Mouse (Mus musculus) urinary bladder, postnatal 25 days (tissue): ENCODE measurements around the gene Fmod.

Experiments
- DNase-seq: peaks from one replicate; pipeline ENCODE4 v3.0.0; 2022; ENCODE audit warnings: low spot score

The Fmod gene

DNA sequence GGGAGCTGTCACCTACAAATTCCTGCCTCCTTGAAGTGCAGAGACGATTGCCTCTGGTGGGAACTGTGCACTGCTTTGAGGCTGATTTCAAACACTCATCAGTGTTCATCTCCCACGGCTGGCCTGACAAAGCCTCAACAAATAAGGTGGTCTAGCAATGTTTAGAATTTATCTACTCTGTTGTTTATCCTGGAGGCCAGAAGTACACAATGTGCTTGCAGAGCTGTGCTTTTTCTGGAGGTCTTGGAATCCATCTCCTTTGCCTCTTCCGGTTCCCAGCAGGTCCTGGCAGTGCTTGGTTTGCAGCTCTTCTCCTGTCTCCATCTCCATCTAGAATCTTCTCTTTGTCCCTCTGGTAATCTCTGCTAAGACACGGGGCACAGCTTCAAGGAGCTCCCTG, 19.2 kb downstream of the Fmod start:
- no peak for DNase-seq

DNA sequence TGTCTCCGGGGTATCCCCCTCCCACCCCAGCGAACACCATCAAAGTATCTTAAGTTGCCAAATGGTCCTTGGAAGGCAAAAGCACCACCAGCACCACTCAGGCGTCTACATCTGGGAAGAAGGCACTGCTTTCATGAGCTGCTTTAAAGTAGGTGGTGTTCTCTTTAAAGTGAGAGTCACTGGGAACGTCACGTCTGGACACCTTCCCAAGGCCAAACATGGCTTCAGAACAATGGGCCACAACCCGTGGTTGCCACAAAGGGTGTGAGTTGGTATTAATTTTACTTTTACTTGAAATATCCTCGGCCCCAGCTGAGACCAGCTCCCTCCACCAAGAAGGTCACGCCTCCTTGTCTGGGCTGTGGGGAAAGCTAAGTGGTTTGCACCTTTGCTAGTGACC, 20.7 kb downstream of the Fmod start:
- no peak for DNase-seq

DNA sequence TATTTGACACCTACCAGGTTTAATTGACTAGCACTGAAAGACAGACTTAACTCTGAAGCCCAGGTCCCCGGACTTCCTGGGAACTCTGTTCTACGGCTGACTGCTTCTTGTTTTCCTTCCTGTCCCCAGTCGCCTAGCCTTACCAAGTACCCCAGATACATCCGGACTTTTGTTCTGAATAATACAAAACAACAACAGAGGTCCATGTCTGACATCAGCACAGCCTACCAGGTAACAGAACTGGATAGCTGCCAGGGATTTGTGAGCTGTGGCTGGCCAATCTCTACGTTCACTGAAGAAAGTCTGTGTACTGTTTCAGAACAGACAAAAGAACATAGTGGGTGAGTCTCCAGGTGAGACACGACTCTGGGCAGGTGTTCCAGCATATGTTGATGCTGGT, 21.8 kb downstream of the Fmod start:
- no peak for DNase-seq

- DNase-seq, result no peak
Measured at GRCm38 (mm10) chr1:134059739-134060695, 23.0 kb downstream of the Fmod start.

- peak; percentile 78 for DNase-seq
Measured at GRCm38 (mm10) chr1:134060849-134061569, 24.0 kb downstream of the Fmod start.

GRCm38 (mm10) chr1:134061915-134062314, 24.9 kb downstream of the Fmod start:
- DNase-seq, result no peak

DNA sequence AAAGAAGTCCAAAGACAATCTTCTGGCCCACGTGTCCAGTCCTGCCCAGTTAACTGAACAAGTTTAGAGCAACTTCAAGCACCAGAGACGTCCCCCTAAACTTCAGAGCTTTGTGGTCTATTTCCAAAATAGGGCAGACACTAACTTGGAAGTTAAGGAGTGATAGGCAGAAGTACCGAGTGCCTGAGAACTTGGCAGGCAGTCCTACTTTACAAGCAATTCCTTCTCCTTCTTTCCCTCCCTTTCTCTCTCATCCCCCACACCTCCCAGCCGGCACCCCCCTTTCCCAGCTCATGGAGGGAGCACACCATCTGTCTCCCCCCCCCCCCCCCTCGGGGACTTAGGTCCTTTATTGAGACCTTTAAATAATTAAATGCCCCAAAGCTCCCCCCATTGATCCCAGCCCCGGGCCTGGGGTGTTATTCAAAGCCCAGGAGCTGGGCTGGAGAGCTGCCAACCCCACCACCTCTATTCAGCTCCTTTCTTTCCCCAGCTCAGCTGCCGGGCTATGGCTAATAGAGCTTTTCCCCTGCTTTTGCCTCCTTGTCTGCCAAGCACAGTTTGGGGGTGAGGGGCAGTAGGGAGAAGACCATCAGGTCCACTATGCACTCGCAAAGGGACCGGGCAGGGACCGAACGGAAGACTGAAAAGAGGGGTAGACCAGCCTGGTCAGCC, 25.5 kb downstream of the Fmod start:
- DNase-seq, result no peak

DNA sequence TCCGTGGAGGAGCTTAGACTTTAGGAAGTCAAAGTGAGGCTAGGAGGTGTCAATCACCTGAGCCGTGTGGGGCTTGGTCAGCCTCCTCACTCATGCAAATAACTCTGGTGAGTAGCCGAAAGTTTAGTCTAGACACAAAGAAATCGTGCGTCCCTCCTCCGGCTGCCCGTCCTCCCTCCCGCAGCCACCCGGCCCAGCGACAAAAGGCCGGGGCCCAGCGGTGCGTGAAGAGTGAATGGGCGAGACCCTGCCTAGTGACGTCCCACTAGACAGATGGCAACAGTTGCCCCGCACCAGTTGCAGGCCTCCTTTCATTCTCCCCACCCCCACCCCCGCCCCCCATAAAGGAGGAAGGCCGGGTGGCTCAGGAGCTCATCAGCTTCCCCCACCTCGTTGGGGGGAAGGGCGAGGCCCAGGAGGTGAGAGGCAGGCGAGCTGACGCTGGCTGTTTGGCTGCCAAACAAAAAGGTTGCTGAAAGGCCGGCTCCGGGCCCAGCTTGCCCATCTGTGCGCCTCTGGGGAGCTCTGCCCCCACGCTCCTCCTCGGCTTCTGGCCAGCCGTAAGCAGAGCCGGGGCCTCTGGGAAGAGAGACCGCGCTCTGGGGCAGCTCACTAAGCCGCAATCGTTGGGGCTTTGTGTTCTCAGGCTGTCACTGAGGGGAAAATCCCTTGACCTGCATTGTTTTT, 26.2 kb downstream of the Fmod start:
- peak; percentile 45 for DNase-seq

DNA sequence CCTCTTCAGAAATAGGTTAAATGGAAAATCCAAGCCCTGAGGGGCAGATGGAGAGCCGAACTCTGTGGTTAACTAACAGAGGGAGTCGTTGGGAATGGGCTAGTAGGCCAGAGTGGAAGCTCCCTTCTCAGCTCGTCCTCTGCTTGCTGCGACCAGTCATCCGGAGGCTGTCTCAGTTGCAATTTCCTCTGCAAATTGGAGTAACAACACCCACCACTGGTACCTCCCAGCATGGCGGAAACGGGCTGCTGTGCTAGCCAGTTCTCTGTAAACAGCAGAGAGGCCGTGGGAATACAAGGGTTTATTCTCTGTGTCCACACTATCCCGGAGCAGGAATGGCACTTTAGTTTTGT, 26.7 kb downstream of the Fmod start:
- DNase-seq, result no peak

- no peak for DNase-seq
Measured at GRCm38 (mm10) chr1:134064296-134064831, 27.3 kb downstream of the Fmod start.

- DNase-seq, result no peak
Measured at GRCm38 (mm10) chr1:134065241-134065809, 28.3 kb downstream of the Fmod start.

- no peak for DNase-seq
Measured at GRCm38 (mm10) chr1:134066554-134066953, 29.5 kb downstream of the Fmod start.

GRCm38 (mm10) chr1:134067143-134067619, 30.1 kb downstream of the Fmod start:
- DNase-seq, result no peak

DNA sequence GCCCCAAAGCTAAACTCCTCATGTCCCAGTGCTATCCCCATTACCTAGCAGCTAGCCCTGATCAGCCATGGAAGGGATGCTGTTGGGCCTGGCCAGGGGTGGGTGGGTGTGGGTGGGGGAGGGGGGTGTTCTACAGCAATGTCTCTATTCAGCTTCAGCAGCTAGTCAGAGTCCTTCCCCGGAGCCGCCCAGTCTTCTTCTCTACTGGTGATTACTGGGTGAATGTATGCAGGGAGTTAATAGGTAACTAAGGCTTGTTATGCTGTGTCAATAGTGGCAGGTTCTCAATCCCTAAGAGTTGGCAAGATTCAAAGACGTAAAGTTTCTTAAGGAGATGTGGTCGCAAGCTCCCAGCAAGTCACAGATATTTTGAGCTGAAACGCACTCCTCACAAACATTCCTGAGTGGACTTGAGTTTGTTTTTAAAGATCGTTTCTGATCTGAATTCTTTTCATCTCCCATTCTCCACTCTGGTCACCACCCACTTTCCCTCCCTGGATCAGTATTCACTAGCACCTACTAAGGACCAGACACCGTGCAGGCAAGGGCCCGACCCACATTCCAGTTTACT, 33.1 kb downstream of the Fmod start:
- no peak for DNase-seq

DNA sequence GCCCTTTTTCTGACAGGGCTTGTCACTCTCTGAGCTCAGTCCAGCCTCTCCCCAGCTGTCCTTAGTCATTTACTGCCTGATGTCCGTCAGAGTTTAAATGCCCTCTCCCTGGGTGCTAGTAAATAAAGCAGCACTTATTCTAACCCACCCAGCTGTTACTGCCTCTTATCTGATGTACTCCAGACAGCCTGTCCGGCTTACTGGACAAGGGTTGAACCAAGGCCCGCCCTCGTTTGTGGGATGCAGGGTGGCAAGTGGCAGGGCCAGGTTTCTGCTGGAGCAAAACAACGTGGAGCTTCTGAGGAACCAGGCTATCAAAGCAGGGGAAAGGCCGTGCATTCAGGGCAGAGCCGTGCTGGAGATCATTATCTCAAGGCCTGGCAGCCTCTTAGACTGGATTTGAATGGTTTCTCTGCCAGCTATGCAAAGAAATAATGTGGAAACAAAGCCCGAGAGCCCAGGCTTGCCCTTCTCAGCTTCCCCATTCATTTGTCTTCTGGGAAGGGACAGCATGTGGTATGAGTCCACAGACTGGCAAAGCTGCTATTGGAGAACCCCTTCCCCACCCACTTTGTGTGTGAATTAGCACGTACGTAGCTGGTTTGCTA, 34.5 kb downstream of the Fmod start:
- no peak for DNase-seq

GRCm38 (mm10) chr1:134073061-134073564, 36.1 kb downstream of the Fmod start:
- DNase-seq, result no peak

GRCm38 (mm10) chr1:134073658-134074057, 36.6 kb downstream of the Fmod start:
- DNase-seq, result no peak

- no peak for DNase-seq
Measured at GRCm38 (mm10) chr1:134074184-134074583, 37.1 kb downstream of the Fmod start.

DNA sequence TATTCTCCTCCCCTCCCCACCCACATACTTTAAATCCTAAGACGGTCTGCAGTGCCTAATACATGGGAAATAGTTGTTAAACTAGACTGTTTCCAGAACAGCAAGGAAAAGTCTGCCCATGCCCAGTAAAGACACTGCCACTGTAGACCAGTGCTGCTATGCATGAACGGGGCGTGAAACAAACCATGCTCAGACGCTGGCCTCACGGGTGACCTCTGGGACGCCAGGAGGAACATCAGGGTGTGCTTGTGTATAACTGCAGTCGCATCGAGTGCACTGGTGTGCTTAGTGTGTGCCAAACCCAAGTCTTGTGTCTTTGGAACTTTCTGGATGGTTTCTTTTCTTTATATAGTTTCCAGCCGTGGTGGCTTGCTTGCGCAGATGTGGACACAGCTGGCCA, 37.6 kb downstream of the Fmod start:
- no peak for DNase-seq

- no peak for DNase-seq
Measured at GRCm38 (mm10) chr1:134075532-134075931, 38.5 kb downstream of the Fmod start.
